Mouse (Mus musculus) thymus, postnatal 36 days (tissue): ENCODE results near the gene Pif1.

Experiments used
- DNase-seq, 2 experiments: peaks; one replicate each; pipeline ENCODE4 v3.0.0; 2022; ENCODE audit warnings: mixed read lengths in 2 of 2

The Pif1 gene

DNA sequence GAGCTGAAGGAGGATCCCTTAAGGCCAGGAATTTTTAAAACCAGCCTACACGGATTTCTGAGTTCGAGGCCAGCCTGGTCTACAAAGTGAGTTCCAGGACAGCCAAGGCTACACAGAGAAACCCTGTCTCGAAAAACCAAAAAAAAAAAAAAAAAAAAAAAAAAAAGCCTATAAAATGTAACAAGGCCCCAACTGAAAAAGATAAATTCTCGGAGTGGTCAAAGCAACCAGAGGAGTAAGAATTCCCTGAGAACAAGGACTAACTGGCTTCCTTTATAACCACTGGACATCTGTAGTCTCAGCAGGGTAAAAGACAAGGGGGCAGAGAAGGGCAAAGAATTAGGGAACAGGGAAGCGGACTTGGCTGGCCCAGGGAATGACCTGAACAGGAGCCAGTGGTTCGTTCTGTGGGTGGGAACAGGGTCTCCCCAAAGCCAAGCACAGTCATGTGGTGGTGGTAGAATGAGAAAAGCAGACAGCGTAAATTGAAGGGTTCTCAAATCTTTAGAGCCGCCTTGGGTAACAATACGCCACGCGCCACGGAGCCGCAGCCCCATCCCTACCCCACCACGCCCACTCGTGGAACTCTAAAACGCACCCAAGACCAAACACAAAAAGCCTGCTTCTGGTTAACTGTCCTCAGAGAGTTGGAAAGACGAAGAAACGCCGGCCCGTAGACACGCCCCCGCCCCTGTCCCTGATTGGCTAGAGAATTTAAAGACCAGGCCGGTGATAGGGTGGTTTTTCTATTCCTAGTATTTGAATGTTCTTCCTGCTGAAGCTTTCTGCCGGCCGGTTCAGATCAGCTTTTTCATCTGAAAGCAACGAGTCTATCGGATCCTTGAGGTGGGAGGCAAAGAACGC lies at the start of gene Pif1:
Gene Pif1, plus strand, starts transcription at position 755 of the 864 bp plus-strand sequence.
- peak; percentile 84 to 86 for DNase-seq

DNA sequence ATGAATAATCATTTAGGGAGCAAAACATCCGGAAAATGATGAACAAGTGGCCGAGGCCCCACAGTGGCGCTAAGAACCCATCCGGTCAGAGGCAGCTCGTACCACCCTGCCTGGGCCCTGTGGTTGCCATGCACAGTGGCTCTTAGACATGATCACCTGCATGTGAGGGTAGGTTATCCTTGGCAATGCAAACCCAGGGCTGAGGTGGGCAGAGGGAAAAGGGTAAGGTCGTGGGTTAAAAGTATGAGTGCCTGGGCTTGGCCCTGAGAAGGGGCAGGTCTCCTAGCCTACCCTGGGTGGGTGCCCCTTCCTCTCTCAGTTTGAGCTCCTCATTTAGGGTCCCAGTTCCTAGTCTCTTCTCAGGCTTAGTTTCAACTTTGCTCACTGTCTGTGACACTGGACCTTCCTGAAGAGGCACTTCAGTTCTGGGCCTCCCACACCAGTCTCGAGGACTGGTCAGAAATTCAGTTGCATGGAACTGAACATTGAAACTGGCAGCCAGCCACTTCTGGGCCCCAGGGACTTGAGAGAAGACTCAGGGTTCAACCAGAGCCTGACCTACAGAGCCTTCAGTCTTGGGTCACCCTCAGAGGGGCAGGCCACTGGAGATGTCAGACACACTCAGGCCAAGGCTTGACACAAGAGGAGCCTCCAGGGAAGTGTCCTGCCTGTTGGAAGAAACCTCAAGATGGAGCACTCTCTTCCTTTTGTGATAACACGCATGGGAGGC lies 48.9 kb upstream of the Pif1 start:
- no peak for DNase-seq

DNA sequence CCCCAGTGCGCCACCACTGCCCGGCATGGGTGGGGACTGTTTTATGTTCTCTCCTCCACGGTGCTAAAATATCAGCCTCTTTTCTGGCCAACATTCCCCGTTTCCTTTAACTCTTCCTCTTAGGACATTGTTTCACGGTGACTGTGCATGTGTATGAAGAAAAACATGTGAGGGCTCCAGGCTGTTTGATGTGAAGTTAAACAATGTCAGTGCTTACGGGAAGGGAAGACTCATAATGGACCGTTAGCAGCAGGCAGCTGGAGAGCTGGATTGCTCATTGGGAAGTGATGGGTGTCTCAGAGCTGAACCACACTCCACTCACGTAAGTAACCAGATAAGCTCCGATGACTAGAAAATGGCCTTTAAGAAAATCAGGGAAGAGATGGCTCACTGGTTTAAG lies 47.3 kb upstream of the Pif1 start:
- DNase-seq: no peak

DNA sequence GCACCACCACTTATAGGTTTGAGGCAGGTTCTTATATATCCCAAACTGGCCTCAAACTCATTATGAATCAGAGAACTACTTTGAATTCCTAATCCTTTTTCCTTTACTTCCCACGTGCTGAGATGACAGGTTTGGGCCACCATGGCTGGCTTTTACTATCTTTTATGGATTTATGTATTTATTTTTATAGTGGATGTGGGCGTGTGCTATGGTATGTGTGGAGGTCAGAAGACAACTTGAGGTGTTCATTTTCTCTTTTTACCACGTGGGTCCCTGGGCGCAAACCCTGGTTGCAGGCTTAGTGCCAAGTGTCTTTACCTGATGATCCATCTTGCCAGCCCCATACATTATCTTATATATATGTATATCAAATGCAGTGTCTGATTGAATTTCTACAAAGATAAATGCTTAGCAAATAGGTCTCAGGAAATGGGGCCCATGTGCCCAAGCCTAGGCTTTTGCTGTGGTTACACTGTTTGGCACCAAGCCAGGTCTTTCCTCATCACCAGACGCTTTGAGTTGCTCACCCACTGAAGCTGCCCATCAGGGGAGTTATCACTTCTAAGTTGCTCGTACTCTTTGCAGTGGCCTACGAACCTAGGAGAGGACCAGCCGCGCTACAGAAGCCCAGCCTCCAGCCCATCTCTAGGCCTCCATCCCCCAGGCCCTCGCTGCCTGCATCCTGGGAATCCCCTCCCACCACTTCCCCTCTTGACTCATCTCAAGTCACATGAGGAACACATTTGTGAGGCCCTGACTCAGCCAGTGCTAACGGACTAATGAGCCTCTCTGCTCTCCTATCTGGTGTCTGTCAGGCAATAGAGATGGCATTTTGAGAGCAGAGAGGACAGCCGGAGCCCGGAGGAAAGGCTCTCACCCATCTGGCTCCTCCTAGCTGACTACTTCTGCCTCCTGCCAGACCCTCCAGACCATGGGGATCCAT lies 45.6 kb upstream of the Pif1 start:
- DNase-seq: peak; percentile 55 to 62

DNA sequence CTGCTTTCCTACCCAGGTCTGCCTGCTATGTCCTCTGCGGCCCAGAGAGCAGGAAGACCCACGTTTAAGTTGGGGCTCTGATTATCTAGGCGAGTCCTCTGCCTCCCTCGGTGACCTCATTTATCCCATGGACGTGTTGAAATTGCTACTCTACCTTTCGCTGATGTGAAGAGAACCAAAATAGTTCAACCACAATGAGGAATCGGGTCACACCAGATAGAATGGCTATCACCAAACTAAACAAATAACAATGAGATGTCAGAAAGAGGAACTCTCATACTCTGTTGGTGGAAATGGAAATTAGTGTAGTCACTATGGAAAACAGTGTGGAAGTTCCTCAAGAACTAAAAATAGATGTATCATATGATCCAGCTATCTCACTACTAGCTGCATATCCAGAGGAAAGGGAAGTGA lies 44.8 kb upstream of the Pif1 start:
- no peak for DNase-seq

DNA sequence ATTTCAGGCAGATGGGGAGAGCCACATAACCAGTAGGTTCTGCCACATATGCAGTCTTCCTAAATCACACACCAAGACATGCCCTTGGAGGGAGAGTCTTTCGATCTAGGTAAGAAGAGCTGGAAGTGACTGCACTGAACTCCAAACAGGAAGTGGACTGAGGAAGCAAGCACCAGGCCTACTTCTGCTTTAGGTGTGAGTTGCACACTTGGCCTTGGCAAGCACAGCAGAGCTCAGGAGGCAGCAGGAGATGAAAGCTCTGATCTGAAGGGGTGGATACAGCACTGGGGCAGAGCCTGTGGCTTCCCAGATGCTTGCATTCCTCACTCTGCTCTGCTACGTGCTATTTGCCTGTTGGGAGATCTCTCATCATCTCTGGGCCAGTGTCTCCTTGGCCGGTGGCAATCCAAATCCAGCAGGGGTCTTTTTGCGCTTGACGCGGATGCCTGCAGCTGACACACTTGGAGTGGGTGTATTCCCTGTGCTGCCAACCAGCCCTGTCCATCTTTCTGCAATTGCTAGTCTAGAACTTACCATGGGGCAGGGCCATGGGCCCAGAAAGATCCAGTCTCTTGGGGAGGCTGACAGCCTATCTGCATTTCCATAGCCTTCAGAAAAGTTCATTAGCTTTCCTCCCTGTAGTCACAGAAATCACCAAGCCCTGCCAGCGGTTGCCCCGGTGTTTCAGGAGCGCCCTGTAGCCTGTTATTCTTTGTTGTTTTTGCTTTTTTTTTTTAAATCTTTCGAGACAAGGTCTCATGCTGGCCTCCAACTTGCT lies 41.1 kb upstream of the Pif1 start:
- DNase-seq: no peak

DNA sequence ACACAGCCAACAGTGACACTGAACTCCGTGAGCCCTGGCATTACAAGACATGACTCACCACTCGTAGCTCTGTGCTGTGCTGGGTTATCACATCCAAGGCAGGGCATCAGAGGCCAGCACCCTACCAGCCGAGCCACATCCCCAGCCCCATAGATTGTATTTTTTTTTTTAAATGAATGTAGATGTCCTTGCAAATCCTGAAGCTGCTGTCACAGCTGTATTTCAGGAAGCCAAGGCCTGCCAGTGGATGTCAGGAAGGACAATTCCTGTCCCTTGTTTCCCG lies 40.6 kb upstream of the Pif1 start:
- no peak for DNase-seq

DNA sequence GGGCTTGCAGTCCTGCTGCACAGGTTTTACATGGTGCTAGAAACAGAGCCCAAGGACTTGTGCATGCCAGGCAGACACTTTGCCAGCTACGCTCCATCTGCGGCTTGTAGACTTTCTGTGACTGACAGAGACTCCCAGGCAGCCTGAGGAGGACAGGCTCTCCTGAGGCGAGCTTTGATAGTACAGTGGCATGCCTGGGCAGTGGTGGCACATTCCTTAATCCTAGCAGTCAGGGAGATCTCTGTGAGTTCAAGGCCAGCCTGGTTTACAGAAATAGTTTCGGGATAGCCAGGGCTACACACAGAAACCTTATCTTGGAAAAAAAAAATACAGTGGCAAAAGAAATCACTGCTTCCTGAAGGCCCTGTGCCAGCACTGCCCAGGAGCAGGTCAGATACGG lies 39.8 kb upstream of the Pif1 start:
- DNase-seq: no peak

DNA sequence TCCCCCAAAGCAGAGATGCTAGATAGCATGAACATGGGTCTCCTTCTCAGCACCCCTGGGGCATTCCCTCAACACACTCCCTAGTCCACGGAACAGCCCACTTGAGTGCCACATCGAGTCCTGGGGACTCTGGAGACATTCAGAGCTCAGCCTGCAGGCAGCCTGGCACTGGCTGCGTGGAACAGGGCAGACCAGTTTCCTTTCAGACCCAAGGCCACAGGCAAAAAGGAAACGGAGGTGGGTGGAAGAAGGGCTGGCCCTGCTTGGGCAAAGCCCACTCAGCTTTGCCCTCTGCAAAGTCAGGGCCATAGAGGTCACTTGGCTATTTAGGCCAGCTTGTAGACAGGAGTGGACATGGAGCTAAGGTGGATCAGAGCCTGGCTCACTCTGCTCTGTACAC lies 39.1 kb upstream of the Pif1 start:
- DNase-seq: no peak

DNA sequence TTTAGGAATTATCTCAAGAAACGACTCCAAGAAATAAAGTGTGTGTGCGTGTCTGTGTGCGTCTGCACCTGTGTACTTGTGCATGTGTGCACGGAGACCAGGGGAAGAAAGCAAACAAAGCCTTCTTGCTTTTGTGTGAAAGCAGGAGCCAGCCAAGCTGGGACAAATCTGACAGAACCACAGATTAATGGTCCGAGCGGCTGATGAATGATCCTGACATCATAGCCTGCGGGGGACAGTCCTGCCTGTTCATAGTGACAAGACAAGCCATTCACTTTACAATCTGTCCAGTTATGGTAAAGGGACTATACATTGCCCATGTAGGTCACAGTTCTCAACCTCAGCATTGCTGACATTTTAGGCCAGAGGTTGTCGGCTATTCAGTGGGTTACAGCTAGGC lies 38.6 kb upstream of the Pif1 start:
- DNase-seq: no peak

DNA sequence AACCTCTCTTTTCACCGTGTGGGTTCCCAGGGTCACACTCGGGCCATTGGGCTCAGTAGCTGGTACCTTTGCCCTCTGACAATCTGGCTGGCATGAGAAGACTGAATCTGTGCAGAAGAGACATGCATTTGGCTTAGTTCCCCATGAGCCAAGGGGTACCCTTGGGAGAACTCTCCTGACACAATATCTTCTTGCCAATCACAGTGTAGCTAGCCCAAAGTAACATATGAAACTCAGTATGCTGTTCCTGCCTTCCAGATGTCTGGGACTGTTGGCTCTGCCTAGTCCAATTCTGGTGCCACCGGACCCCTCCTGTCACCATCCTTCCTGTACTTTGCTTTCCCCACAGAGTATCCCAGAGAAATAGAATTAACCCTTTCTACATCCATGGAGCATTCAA lies 37.8 kb upstream of the Pif1 start:
- DNase-seq: no peak

DNA sequence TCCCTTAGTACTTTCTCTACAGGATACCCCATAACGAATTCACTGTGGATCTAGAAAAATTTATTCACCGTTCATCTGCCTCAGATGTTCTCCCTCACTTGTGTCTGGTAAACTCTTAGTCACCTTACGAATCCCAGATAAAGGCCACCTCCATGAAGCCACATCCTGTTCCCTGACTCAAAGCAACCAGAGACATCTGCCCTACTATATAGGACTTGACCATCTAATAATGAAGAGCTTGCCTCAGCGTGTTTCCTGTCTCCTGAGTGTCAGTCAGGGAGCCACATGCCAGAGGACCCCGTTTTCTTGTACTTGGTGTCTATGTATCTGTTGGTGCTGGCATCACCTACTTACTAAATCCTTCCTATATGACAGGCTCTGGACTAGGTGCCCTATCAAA lies 37.3 kb upstream of the Pif1 start:
- DNase-seq: no peak

DNA sequence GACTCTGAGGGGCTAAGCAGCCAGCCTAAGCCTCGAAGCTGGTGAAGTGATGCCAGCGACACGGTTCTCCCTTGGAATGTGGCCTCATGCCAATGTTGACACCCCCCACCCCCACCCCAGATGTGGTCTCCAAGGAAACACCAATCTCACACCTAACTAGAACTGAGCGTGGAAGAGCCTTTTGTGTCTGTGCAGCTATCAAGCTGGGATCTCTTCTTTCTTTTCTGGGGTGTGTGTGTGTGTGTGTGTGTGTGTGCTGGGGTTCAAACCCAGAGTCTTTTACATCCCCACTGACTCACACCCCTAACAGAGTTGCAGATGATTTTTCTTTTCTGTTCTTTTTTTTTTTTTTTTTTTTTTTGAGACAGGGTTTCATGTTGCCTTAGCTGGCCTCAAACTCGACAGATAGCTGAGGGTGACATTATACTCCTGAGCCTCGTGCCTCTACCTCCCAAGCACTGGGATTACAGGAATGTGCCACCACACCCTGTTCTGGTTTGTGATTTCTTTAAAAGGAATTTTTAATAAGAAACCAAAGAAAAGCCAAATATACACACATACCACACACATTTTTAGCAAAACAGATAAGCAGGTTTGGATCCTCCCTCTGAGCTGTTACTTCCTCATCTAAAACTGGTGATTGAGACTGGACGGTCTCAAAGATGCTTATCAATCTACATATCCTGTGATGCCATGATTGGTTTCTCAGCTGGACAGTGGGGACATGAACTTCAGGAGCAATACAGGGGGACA lies 36.7 kb upstream of the Pif1 start:
- DNase-seq: no peak

DNA sequence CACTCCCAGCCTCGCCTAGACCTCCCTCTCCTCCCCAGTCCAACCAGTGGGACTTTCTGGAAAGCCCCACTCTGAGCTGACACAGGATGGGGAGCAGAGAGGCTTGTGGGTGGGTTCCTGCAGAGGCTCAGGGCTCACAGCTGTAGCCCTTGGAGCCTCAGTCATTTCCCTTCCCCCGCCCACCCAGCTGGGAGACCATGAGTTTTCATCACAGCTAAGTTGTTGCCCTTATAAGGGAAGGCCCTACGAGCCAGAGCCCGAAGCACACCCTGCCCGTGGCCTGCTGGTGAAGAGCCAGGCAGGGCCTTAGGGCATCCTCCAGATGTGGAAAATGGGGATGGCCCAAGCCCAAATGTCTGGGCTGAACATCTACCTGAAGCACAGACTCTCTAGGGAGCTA lies 35.9 kb upstream of the Pif1 start:
- DNase-seq: peak; percentile 82 to 89

DNA sequence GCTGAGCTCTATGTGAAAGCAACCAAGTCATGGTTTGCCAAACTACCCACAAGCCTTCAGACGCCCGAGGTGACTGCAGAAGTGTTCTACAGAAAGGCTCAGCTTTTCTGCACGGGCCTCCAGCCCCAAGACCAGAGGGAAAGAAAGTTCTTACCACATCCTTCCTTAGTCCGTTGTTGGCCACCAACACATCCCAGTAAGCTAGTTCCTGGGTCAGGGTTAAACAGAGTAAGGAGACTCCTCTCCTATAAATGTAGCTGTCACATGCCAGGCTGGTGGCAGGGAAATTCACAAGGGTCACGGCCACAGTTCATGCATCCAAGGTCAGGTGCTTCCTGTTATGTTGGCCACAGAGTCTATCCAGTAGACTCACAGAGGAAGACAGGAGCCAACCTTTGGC lies 34.8 kb upstream of the Pif1 start:
- peak; percentile 37 to 52 for DNase-seq

DNA sequence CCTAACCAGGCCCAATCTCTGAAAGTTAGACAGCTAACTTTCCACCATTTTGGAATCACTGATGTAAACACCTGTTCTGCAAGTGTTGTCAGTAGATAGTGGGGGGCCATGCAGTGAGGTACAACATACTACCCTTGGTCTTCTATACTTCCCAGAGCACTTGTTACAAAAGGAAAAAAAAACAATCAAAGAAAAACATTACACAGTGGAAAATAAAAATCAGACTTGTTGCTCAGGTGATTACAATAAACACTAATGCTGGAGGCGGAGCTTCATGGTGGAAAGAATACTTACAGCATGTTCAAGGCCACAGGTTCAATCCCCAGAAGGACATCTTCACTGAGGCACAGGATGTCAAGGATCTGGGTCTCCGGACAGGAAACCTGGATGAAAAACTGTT lies 34.2 kb upstream of the Pif1 start:
- no peak for DNase-seq

DNA sequence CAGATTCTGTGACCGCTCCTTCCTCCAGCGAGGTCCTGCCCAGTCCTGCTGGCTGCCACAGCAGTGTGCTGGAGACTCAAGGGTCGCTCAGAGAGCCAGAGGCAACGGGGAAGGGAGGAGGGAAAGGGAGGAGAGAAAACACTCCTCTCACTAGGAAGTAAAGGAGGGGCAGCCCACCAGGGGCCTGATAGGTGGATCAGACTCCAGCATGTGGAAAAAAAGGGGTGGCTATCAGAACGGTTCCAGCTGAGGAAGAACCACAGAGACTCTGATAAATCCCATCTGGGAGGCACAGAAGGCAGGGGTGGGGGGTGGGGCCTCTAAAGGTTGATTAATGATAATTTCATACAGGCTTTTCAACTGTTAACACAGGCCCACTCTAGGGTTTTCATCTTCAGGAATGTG lies 32.0 kb upstream of the Pif1 start:
- no peak for DNase-seq

DNA sequence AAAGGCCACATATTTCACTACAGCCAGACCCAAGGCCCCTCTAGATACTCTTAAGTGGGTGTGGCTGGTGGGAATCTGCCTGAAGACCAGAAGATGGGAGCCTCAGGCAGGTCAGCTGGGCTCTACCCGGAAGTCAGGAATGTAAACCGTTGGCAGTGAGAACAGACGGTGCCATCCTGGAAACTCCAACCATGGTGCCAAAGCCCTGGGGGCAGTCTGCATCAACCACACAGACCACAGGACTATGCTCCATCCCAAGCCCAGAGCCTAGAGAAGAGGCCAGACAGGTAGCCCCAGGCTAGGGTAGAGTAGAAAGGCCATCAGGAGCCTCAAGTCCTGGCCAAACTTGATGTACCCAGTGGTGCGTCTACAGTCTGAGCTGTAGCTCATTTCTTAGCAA lies 31.3 kb upstream of the Pif1 start:
- no peak for DNase-seq

DNA sequence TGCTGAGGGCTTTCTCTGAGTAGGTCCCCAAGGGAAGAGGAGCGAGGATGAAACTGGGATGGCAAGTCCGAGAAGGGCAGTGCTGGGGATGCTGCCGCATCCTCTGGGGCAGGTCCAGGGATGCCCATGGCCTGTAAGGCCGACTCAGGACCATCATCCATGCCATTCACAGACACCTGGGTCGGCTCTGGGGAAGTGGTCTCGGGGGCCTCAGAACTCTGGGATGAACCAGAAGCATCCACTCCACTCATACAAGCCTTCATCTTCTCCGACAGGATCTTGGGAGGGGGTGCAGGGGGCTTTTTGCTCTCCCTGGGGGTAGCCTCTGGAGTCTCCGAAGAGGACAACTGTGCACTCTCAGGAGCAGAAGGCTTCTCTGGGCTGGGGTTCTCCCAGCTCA lies 30.6 kb upstream of the Pif1 start:
- no peak for DNase-seq

DNA sequence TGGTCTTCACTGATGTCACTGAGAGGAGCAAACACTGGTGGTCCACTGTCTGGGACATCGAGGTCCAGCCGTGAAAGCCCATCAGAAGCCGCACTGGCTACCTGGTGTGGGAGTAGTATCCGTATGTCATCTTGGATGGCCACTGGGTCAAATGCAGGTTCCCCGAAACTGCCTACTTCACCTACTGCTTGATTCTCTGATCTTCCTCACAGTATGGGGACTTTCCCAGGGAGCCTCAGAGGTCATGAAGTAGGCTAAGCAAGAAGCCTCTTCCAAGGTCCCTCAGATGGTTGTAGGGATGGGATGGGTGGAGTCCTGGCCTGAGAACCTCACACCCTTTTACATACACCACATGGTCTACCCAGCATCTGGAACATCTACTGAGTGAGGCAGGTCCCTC lies 30.0 kb upstream of the Pif1 start:
- DNase-seq: no peak

DNA sequence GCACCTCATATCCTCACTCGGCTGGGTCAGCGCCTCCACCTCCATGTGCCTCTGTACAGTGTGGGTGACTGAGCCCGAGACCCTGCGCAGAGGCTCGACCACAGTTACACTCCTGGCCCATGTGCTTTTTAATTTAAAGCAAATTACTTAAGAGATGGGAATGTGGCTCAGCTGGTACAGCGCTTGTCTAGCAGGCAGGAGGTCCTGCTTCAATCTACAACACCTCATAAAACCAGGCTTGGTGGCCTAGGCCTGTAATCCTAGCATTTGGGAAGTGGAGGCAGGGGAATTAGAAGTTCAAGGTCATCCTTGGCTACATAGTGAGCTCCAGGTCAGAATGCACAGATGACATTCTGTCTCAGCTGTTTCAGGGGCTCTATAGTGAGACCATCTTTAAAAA lies 28.2 kb upstream of the Pif1 start:
- no peak for DNase-seq

DNA sequence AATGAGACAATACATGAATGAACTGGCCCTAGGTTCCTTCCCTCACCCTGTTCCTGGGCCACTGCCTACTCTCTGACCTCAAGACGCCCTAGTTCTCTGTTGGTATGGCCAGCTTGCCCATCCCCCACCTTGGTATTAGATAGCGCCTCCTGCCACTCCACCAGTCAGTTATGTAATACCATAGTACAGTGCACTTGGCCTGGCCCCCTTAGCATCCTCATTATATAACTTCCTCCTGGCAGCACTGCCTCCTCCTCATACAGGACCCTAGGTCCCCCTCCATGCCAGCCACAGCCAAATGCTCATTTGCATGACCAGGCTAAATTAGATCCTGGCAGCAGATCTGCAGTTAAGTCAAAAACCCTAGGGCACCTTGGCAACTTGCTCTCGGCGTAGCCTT lies 25.9 kb upstream of the Pif1 start:
- no peak for DNase-seq
